Mouse (Mus musculus): Measurements from ENCODE around the gene Abhd17c. TPM values are rescaled to one million over a fixed set of nuclear protein-coding genes. Genes with fewer than 3 reads are reported as not detected.

Abhd17c gene
- polyA plus RNA-seq, 1 experiment from 2014 or later: 59.3 TPM

DNA sequence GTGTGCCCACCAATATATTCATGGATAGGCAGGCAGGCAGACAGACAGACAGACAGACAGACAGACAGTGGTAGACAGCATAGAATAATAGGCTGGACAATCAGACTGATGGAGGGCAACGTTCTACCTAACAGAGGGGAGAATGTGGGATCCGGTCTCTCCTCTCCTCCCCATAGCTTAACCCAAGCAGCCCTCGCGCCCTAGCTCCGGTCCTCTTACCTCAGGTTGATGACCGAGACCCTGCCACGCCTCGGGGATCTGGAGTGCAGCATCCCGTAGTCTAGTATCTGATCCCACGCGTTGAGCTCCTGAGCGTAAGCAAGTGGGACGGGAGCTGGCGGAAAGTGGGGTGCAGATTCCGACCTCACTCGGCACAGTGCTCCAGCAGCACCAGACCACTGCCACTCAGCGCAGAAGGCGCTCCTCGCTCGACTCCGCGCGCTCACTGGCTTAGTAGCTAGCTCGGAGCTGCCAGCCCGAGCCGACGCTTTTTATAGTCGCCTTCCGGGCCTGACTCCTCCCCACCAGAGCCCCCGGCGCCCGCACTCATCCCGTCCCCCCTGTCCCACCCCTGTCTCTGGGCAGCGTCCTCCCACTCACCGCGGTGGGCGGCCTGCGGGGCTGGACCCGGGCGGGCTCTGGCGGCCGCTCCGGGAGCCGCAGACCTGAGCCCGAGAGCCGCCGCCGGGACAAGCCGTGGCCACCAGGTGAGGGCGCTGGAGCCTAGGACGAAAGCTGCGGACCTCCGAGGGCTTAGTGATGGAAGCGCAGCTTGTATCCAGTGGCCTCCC, 65.5 kb downstream of the Abhd17c start, which contains the start of gene Cemip:
Gene Cemip, minus strand, starts transcription at position 464 of the 791 bp plus-strand sequence.
- no peak within 1 kb of the TSS for H3K27ac ChIP-seq (ENCODE audit: low read depth, low read length)

GRCm38 (mm10) chr7:84085049-84085945, 66.4 kb downstream of the Abhd17c start:
- Histone ChIP-seq H3K27ac (ENCODE audit: low read depth, low read length) (no peak overlapping the region), H3K36me3 (ENCODE audit: control insufficient read depth, insufficient read depth, low read length) (no peaks in the 10 kb centered on the region), H3K9me3 (ENCODE audit: control insufficient read depth, low read length) (no peaks in the 10 kb centered on the region), H3K4me2 (ENCODE audit: low read depth) (peak overlapping the region; percentile 70), H3K4me1 (ENCODE audit: control insufficient read depth, insufficient read depth, low read length) (peaks cover 5% of the 10 kb centered on the region), H3K27me3 (ENCODE audit: control insufficient read depth, insufficient read depth, low read length) (peaks cover 17% of the 10 kb centered on the region), H3K4me3 (ENCODE audit: low read depth, low read length) (peak overlapping the region; percentile 15; the same call in 1 of the 2 replicates), H3K9ac (ENCODE audit: low read length) (no peak overlapping the region)
- 5% methylated on average over 39 of the region's 39 CpGs for WGBS
- ATAC-seq (ENCODE audit: insufficient read depth, low FRiP score, low TSS enrichment) (no peak), DNase-seq (ENCODE audit: low spot score) (peak; percentile 67)

More for the DNA sequence above, 65.5 kb downstream of the Abhd17c start, which contains the start of gene Cemip:
- Histone ChIP-seq H3K4me2 (ENCODE audit: low read depth) (peak within 1 kb of the TSS; percentile 70), H3K4me3 (ENCODE audit: low read depth, low read length) (peak within 1 kb of the TSS; percentile 40), H3K36me3 (ENCODE audit: control insufficient read depth, insufficient read depth, low read length) (no peaks in the 10 kb centered on the region), H3K27me3 (ENCODE audit: control insufficient read depth, insufficient read depth, low read length) (peaks cover 17% of the 10 kb centered on the region), H3K4me1 (ENCODE audit: control insufficient read depth, insufficient read depth, low read length) (peaks cover 5% of the 10 kb centered on the region), H3K9ac (ENCODE audit: low read length) (peak within 1 kb of the TSS; percentile 39; the same call in 1 of the 2 replicates), H3K9me3 (ENCODE audit: control insufficient read depth, low read length) (no peaks in the 10 kb centered on the region)
- ATAC-seq (ENCODE audit: insufficient read depth, low FRiP score, low TSS enrichment): peak; percentile 89
- peak; percentile 90 for DNase-seq (ENCODE audit: low spot score)
- under 1% methylated on average over 54 of the region's 54 CpGs for WGBS

- no peak overlapping the region for H3K4me3 ChIP-seq (ENCODE audit: low read depth, low read length)
- no peak overlapping the region for H3K9ac ChIP-seq (ENCODE audit: low read length)
- no peaks in the 10 kb centered on the region for H3K9me3 ChIP-seq (ENCODE audit: control insufficient read depth, low read length)
- WGBS: 73% methylated on average over 7 of the region's 7 CpGs
- DNase-seq (ENCODE audit: low spot score) (no peak), ATAC-seq (ENCODE audit: insufficient read depth, low FRiP score, low TSS enrichment) (no peak)
- H3K36me3 ChIP-seq (ENCODE audit: control insufficient read depth, insufficient read depth, low read length): no peaks in the 10 kb centered on the region
- H3K4me2 ChIP-seq (ENCODE audit: low read depth): no peak overlapping the region
- H3K4me1 ChIP-seq (ENCODE audit: control insufficient read depth, insufficient read depth, low read length): no peaks in the 10 kb centered on the region
- H3K27ac ChIP-seq (ENCODE audit: low read depth, low read length): no peak overlapping the region
- H3K27me3 ChIP-seq (ENCODE audit: control insufficient read depth, insufficient read depth, low read length): no peaks in the 10 kb centered on the region
Observed at GRCm38 (mm10) chr7:84077257-84078013, 74.3 kb downstream of the Abhd17c start.

GRCm38 (mm10) chr7:84074266-84074665, 77.4 kb downstream of the Abhd17c start:
- H3K4me1 ChIP-seq (ENCODE audit: control insufficient read depth, insufficient read depth, low read length): no peaks in the 10 kb centered on the region
- WGBS: 73% methylated on average over 8 of the region's 8 CpGs
- no peaks in the 10 kb centered on the region for H3K27me3 ChIP-seq (ENCODE audit: control insufficient read depth, insufficient read depth, low read length)
- no peaks in the 10 kb centered on the region for H3K9me3 ChIP-seq (ENCODE audit: control insufficient read depth, low read length)
- H3K9ac ChIP-seq (ENCODE audit: low read length): no peak overlapping the region
- no peaks in the 10 kb centered on the region for H3K36me3 ChIP-seq (ENCODE audit: control insufficient read depth, insufficient read depth, low read length)
- no peak overlapping the region for H3K4me2 ChIP-seq (ENCODE audit: low read depth)
- DNase-seq (ENCODE audit: low spot score) (no peak), ATAC-seq (ENCODE audit: insufficient read depth, low FRiP score, low TSS enrichment) (no peak)
- no peak overlapping the region for H3K4me3 ChIP-seq (ENCODE audit: low read depth, low read length)
- no peak overlapping the region for H3K27ac ChIP-seq (ENCODE audit: low read depth, low read length)

GRCm38 (mm10) chr7:84073856-84074255, 77.8 kb downstream of the Abhd17c start:
- Histone ChIP-seq H3K27me3 (ENCODE audit: control insufficient read depth, insufficient read depth, low read length) (no peaks in the 10 kb centered on the region), H3K9ac (ENCODE audit: low read length) (no peak overlapping the region), H3K9me3 (ENCODE audit: control insufficient read depth, low read length) (no peaks in the 10 kb centered on the region), H3K4me1 (ENCODE audit: control insufficient read depth, insufficient read depth, low read length) (no peaks in the 10 kb centered on the region), H3K4me2 (ENCODE audit: low read depth) (no peak overlapping the region), H3K4me3 (ENCODE audit: low read depth, low read length) (no peak overlapping the region), H3K27ac (ENCODE audit: low read depth, low read length) (no peak overlapping the region), H3K36me3 (ENCODE audit: control insufficient read depth, insufficient read depth, low read length) (no peaks in the 10 kb centered on the region)
- 82% methylated on average over 3 of the region's 3 CpGs for WGBS
- DNase-seq (ENCODE audit: low spot score): no peak
- no peak for ATAC-seq (ENCODE audit: insufficient read depth, low FRiP score, low TSS enrichment)

GRCm38 (mm10) chr7:84068931-84069330, 82.8 kb downstream of the Abhd17c start:
- ATAC-seq (ENCODE audit: insufficient read depth, low FRiP score, low TSS enrichment) (no peak), DNase-seq (ENCODE audit: low spot score) (no peak)
- no peak overlapping the region for H3K4me2 ChIP-seq (ENCODE audit: low read depth)
- no peak overlapping the region for H3K4me3 ChIP-seq (ENCODE audit: low read depth, low read length)
- H3K27me3 ChIP-seq (ENCODE audit: control insufficient read depth, insufficient read depth, low read length): no peaks in the 10 kb centered on the region
- H3K9me3 ChIP-seq (ENCODE audit: control insufficient read depth, low read length): no peaks in the 10 kb centered on the region
- H3K9ac ChIP-seq (ENCODE audit: low read length): no peak overlapping the region
- WGBS: 89% methylated on average over 5 of the region's 5 CpGs
- H3K36me3 ChIP-seq (ENCODE audit: control insufficient read depth, insufficient read depth, low read length): no peaks in the 10 kb centered on the region
- no peak overlapping the region for H3K27ac ChIP-seq (ENCODE audit: low read depth, low read length)
- no peaks in the 10 kb centered on the region for H3K4me1 ChIP-seq (ENCODE audit: control insufficient read depth, insufficient read depth, low read length)

DNA sequence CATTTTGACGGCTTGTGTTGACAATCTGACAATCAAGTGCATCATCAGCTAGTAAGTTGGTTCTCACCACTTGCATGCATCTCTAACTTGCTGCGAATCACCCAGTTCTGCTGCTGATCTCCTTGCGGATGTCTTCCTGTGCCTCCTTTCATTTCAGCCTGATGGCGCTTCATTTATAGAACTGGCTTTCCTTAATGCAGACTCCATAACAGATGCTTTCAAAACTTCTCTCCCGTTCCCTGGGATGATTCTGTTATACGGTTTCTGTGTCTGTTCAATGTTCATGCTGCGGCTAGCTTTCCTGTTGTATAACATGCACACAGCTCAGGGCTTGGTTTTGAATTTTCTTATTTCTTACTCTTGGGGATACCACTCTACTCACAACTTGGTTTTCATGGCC, 91.9 kb downstream of the Abhd17c start:
- Histone ChIP-seq H3K27me3 (ENCODE audit: control insufficient read depth, insufficient read depth, low read length) (no peaks in the 10 kb centered on the region), H3K36me3 (ENCODE audit: control insufficient read depth, insufficient read depth, low read length) (no peaks in the 10 kb centered on the region), H3K9ac (ENCODE audit: low read length) (no peak overlapping the region), H3K4me2 (ENCODE audit: low read depth) (no peak overlapping the region), H3K9me3 (ENCODE audit: control insufficient read depth, low read length) (no peaks in the 10 kb centered on the region), H3K4me3 (ENCODE audit: low read depth, low read length) (no peak overlapping the region), H3K27ac (ENCODE audit: low read depth, low read length) (no peak overlapping the region), H3K4me1 (ENCODE audit: control insufficient read depth, insufficient read depth, low read length) (no peaks in the 10 kb centered on the region)
- WGBS: 90% methylated on average over 7 of the region's 7 CpGs
- ATAC-seq (ENCODE audit: insufficient read depth, low FRiP score, low TSS enrichment) (no peak), DNase-seq (ENCODE audit: low spot score) (no peak)
